Mouse (Mus musculus) ovary, postnatal 10 days (tissue): ENCODE results near the gene Sfrp2.

Experiments used
- DNase-seq: peaks from one replicate; pipeline ENCODE4 v3.0.0; 2022; ENCODE audit warnings: low spot score

The Sfrp2 gene

DNA sequence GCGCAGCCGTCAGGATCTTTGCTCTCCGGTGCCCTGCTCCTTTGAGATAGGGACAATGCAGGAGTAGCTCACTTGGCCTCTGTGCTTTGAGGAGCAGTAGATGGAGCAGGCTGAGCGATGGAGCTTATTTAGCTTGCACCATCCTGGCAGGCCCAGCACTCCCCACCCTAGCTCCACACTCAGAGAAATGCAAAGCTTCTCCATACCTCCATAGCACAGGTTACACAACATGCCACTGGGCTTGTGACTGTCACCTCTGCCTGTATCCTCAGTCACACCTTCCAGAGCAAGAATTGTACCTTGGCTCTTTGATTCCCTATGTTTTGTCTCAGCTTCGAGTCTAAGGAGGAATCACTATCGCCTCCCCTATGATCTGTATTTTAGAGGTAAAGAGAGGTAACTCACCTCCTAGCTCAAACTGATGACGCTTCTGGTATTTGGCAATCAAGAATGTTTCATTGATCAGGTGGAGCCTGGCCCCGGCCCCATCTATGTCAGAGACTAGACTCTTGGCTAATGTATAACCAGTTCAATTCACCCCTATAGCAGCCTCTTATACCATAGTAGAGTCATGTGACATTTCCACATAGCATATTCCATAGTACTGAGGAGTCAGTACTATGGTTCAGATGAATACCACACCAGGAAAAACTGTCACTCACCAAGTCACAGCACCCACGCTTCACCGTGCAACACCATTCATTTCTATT, 5.2 kb downstream of the Sfrp2 start:
- DNase-seq = no peak

DNA sequence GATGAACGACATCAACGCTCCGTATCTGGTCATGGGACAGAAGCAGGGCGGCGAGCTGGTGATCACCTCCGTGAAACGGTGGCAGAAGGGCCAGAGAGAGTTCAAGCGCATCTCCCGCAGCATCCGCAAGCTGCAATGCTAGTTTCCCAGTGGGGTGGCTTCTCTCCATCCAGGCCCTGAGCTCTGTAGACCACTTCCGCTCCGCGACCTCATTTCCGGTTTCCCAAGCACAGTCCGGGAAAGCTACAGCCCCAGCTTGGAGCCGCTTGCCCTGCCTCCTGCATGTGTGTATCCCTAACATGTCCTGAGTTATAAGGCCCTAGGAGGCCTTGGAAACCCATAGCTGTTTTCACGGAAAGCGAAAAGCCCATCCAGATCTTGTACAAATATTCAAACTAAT, 7.2 kb downstream of the Sfrp2 start:
- DNase-seq = no peak

DNA sequence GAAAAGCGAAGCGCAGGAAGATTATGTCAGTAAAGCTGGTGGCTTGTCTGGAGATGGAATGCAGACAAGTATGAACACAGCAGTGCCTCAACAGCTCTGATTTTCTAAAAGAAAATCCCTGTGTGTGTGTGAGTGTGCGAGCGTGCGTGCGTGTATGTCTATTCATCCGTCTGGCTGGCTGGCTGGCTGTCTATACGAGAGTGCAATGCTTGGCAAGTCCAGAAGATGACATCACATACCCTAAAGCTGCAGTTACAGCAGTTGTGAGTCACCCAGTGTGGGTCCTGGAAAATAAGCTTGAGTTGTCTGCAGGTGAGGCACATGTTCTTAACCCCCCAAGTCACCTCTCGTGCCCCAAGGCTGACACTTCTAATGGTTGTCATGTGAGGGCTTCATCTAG, 9.3 kb downstream of the Sfrp2 start:
- no peak for DNase-seq

DNA sequence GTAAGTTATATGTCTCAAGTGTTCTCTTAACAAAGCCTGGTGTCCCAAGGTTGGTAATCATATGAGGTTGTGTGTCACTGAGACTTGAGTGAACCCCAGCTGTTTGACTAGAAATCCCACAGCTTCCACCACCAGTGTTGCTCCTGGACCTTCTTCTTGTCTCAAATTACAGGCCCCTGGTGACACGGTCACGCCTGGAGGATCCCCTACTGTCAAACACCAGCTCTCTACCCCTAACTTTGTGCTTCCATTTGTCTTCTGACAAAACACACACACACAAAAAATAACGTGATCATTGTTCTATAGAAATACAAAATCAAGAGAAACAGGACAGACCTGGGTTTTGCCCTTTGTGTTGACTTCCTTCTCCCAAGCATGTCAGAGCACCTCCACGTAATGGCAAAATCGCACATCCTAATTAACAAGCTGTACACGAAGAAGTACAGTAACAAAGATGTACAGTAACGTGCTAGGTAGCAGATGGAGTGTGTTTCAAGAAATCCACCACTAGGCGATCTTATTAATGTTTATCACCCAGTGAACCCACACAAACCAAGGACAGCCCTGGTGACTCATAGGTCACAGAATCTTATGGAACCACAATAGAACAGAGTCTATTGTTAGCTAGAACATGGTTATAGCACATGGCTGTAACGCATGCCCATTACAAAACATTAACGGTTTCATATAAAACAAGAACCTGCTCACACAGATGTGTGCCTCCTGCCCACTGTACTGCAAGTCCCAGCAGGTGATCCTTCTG, 15.5 kb downstream of the Sfrp2 start:
- no peak for DNase-seq

DNA sequence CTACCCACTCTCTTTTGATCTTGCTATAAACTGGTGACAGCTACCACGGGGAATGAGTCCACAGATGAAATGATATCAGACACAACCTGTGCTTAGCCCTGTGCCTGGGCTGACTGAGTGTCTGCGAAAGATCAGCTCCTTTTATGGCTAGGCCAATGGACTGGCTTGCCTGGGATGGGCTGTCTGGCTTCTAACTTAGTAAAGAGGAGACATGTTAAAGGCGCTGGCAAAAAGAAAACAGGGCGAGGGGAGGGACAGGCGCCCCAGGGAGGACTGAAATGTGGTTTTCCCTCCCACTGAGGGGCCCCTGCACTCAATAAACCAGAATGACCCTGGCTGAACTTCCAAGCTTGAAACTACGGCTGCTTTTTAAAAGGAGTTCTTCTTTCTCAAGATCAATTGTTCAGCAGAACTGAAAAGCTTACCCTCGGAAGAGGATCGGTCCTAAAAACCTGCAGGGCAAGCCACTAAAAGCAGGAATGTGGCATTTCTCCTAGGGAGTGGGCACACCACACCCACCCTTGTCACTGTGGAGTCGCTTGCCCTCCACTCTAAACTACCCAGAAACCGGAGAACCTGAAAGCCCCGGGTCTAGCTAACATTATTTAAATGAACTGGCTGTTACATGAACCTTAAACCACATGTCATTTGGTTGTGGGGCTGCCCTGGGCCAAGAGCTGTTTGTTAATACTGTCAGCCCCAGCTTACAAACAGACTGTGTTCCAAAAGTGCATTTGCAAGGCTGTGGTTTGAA, 17.8 kb downstream of the Sfrp2 start:
- DNase-seq = no peak

DNA sequence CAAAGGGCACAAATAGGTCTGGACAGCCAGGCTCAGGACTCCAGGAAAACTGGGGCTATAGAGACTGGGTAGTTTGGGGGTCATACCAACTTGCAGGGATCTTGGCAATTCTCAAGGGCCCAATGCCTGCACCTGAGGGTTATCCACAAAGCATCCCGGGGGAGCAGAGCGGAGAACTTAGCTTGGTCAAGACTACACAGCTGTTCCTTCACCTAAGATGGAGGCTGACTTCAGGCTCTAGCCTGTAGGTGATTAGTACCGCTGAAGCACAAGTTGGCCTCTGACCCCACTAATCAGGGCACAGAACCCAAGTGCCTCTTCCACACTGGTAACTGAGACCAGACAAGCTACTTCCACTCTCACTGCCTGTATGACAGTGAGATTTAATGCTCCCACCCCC, 18.6 kb downstream of the Sfrp2 start:
- DNase-seq = no peak

DNA sequence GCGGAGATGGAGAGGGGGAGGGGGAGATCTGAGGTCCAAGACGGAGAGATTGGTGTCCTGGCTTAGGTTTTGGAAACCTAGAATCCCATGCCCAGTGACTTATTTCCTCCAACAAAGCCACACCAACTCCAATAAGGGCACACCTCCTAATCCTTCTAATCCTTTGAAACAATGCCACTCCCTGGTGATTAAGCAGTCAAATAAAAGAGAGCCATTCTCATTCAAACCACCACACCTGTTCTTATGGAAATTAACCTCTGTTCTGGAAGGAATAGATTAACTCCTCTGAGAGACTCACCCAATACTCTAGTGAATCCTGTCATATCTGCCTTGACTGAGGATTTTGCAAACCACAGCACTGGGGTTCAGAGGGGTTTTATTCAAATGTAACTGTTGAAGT, 21.0 kb downstream of the Sfrp2 start:
- DNase-seq = no peak

DNA sequence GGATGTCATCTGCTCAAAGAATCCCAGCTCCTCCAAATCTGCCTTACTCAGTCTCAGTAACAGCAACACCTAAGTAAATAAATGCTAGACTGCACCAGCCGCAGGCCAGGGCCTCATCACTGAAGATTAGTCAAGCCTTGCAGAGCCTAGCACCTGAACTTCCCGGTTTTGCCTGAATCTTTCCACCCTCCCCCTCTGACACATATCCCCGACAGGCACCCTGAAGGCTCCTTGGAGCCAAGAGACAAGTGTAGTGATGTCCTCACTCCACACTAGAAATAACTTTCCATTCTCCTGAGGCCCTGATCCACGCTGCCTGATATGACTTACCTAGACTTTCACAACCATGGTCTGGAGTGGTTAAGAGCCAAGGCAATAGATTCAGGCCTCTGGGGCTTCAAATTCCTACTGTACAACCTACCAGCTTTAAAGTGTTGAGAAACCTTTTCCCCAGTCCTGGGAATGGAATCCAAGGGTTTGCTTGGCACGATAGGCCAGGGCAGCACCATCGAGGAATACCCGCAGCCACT, 21.7 kb downstream of the Sfrp2 start:
- no peak for DNase-seq

DNA sequence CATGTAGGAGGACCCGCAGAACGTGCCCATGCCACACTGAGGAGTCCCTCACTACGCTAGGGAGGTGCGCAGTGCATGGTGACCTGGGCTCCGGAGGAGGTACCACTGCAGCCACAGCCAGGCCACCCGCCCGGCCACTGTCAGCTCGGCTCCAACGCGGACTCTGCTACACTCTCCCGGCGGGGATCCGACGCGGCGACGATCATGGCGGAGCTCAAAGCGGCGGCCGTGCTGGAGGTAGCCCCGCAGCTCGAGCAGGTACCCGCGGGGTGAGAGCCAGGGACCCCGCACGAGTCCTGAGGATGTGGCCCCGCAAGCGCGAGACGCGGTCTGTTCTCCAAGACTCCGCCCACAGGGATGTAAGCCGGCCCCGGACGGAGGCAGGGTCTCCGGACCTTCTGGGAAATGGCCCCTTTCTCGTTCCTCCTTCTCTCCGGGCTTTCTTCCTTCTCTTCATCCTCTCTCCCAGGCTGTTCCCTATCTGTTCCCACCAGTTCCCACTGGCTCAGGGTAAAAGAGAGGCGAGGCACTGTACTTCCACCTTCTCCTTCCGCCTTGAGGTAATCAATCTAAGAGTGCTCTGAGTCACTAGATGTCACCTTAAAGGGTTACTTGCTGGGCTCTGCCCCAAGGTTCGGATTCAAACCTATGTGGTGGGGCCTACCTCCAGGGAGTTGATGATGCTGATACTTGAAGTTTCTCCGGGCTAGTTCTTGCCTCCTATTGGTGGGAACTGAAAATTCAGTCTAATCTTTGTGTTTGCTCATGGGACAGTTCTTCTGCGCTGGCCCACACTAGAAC, 23.7 kb downstream of the Sfrp2 start:
- DNase-seq = peak; percentile 13

DNA sequence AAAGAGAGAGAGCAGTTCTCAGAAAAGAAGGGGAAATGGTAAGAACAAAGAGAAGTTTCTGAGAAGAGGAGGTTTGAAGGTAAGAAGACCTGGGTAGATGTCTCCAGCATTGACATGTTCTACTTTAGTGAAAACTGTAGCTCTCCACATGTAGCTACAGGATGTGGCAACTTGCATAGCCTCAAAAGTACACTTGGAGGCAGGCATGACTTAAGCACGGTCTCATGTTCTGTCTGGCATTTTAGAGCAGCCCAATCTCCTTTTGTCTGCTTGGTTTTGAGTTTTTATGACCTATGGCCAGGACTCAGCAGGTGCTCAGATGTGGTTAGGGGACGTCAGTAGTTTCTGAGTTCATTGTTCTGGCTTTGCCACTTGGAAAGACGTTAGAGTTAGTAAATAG, 25.3 kb downstream of the Sfrp2 start:
- DNase-seq = no peak

DNA sequence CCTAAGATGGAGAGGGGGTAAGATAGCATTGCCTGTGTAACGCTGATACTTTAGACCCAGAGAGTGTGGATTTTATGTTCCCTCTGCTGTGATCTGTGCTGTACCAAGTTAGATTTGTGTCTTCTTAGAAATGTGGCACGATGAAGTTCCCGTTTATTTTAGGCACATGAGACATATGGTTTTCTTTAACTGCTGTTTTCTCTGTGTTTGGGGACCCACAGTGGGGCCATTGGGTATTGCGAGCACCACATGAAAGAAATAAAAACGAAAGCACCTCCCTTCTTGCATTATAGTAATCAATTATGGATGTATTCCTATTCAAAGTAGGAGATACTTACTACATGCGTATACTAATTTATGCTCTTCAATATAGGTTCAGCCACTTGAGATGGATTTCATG, 31.0 kb downstream of the Sfrp2 start:
- no peak for DNase-seq

DNA sequence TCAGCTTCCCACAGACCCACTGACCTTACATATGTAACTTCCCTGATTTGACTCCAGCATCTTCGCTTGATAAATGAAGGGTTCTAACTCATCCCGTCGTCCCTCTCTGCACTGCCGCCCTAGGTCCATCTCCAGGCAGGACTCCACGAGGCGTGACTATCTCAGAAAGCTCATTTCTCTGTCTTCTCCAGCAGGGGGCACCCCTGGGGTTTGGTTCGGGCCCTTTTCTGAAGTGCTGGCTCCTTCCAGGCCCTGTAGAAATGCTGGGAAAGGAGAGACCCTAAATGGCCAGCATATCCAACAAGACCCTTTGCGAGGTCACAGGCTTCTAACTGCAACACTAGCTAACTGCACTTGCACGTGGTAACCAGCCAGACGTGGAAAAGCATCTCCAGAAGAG, 31.7 kb downstream of the Sfrp2 start:
- DNase-seq = peak; percentile 20

DNA sequence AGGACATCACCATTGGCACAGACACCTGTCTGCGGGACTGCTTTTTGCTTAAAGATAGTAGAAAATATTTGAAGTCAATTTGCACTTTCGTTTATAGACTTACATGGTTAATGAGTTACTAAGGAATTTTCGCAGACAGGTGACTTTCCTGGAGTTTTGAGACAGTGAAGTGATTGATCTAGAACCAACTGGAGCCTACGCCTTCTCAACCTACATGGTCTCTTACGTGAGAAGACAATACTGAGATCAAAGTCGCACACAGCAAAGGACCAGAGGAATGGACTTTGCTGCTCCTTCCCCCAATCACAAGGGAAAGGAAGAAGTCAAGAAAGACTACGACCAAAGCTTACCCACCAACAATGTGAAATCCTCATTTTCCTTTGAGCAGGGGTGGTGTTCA, 33.4 kb downstream of the Sfrp2 start:
- DNase-seq = no peak

DNA sequence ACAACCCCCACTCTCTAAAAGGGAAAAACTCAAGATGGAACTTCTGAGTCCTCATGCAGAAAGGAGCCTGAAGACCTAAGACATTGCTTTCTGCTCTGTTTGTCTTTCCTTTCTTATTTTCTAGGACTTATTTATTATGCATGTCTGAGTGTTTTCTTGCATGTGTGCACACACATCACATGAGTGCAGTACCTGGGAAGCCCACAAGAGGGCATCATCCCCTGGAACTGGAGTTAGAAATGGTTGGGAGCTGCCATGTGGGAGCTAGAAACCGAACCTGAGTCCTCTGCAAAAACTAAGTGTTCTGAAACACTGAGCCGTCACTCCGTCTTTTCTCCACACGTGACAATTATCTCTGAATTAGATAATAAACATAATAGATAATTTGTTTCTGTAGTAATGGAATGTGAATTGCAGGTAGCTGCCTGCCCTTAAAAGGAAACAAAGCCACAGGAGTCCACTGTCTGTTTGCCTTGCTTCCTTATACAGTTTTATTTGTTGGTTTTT, 35.6 kb downstream of the Sfrp2 start:
- no peak for DNase-seq

DNA sequence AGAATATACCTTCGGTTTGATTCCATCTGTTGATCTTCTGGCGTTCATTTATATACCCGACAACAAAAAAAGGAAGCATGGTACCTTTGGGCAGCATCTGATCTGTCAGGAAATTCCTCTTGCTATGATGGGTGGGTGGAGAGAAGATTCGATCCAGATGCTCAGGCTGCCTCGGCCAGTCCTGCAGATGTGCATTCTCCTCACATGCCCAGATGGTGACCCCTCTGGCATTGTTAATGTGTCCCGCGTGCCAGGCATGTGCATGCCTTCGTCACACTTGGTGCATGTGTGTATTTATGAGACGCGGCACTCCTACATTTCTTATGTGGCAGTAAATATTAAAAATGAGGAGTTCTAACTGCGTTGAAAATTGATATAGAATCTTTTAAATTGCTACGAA, 42.4 kb downstream of the Sfrp2 start:
- no peak for DNase-seq

DNA sequence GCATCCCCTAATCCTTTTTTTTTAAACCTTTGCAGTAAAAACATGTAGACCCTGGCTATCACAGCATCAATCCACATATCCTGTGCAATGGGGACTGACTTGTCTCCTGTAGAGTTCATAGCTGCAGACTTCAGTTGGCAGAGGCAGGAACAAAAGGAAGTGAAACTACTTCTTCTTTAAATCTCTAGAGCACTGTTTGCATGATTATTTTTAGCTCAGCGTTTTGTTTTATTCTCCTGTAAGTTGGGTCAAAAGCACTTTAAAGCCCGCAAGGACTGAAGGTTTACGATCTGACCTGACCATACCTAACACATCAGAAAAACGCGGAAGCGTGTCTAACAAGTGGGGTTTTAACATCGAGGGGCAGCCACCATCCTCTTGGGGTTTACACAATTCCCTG, 45.9 kb downstream of the Sfrp2 start:
- no peak for DNase-seq

DNA sequence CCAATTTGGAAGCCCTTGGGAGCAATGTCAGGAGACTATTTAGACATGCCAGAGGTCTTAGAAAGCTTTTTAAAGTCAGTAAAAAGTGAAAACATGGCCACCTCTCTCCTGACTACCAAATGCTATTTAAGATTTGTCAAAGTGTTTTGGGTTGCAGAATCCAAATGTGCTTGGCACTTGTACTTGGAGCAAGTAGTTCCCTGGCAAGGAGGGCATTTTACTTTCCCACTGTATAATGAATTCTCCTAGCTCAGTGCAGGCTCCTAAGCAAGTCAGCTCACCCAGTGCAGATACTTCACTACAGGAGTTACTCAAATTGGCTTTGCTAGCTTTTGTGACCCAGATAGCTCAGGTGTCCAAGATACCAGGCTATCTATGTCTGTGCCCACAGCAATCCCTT, 46.7 kb downstream of the Sfrp2 start:
- no peak for DNase-seq

DNA sequence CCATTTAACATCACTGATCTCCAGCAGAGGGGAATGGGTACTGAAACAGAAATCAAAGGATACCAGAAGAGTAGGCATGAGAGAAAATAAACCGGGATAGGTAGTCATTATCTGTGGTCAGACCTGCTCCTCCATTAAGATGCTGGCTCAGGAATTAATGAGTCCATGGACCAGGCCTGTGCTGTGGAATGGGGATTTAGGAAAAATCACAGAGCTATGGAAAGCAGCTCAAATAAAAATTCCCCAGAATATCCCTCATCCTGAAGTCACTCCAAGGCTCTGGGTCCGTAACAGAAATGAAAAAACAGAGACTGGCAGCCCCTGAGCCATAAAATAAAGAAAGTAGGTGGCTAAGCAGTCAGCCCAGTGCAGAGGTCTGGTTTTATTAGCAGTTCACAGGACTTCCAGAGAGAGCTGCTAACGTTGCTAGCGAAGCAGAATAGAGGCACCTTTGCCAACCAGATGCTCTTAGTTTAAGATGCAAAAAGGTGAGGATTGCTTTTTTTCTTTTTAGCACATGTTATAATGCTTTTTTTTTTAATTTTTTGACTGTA, 50.3 kb downstream of the Sfrp2 start:
- DNase-seq = no peak

DNA sequence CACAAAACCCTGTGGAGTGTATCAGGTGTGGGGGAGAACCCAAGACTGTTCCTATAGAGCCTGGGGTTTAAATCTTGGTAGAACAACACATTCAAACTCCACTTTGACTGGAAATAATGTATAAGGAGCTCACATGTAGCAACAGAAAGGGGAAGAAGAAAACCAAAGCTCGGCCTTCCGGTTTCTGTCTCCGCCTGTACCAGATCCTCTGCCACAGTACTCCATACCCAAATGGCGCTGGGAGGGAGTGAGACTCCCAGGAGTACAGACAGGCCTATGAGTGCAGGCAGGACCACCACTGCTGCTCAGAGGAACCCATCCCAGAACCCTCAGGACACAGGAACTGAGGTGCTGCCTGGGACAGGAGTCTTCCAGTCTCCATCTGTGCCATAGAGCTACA, 57.7 kb downstream of the Sfrp2 start:
- DNase-seq = no peak
